Mouse (Mus musculus): ENCODE measurements around the gene Ffar2.

DNA sequence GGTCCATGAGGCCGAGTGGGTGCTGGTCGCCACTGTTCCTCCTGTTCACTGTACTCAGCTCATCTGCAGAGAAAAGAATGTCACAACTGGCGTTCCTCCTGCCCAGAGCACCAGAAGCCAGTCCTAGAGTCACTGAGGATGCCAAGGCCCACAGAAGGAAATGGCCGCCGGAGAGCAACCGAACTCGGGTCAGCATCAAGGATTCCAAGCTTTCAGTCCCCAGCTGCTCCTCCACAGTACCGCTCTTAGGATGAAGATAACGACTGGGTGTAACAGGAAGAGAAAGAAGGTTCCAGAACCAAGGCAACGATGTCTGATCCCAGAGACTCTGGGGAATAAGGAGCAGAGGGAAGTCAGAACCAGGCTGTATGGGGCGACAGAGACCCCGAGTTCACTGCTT lies 37.9 kb upstream of the Ffar2 start, which contains the start of gene Ffar1:
- TF ChIP-seq POLR2A (IDR thresholded peaks at IDR 0.05; ENCODE audit: control insufficient read depth, low read depth, low read length) (no peak), CTCF (IDR thresholded peaks at IDR 0.05; ENCODE audit: control insufficient read depth, insufficient read depth, insufficient replicate concordance, low read depth, low read length) (no peak)

Data from testis, adult 2 months (tissue).